9 mouse cellular contexts compared by ENCODE assay signal in genomic region chr6:51211418-51211817, GRCm38 (mm10).
A peak's percentile ranks its signal among the peaks of the same experiment; 100 is the strongest.
DNase-seq lines count a peak whose midpoint lies in the region; ATAC-seq and TF ChIP-seq lines count a peak whose summit lies in the region.
"Had no signal": no experiment of that assay in that cellular context is flagged by ENCODE, and none has a peak within 500 bp of the region (broad histone marks: within the 10 kb centered on the region; RNA-seq: fewer than 3 reads in every experiment).

No protein-coding gene starts in this region.

- ATAC-seq in forebrain, postnatal 0 days = no peak
- no peak for ATAC-seq in midbrain, embryonic 11.5 days (ENCODE audit: low FRiP score)
- no peak for ATAC-seq in midbrain, embryonic 16.5 days
- 0 out of 2 replicates have a peak, but pooled peaks have one; percentile 32 for ATAC-seq in megakaryocyte-erythroid progenitor cell, adult 5-6 weeks (replicated peaks; ENCODE audit: low FRiP score, low TSS enrichment, poor library complexity, severe bottlenecking)

- H3K9me3 ChIP-seq in forebrain, postnatal 0 days (ENCODE audit: low read length) = no peaks in the 10 kb centered on the region
- no peaks in the 10 kb centered on the region for H3K9me3 ChIP-seq in forebrain, embryonic 10.5 days
- H3K9me3 ChIP-seq in midbrain, embryonic 11.5 days (ENCODE audit: control insufficient read depth, low read length) = no peaks in the 10 kb centered on the region
- H3K9me3 ChIP-seq in midbrain, embryonic 16.5 days (replicated peaks; ENCODE audit: control insufficient read depth, low read length, poor library complexity, severe bottlenecking) = no peaks in the 10 kb centered on the region
- H3K9me3 ChIP-seq: limb, embryonic 15.5 days had no signal

- H3K9ac ChIP-seq in forebrain, postnatal 0 days = no peak overlapping the region
- no peak overlapping the region for H3K9ac ChIP-seq in midbrain, embryonic 11.5 days (ENCODE audit: low read length)
- no peak overlapping the region for H3K9ac ChIP-seq in midbrain, embryonic 16.5 days (ENCODE audit: low read depth, low read length)
- H3K9ac ChIP-seq: limb, embryonic 15.5 days had no signal

- H3K36me3 ChIP-seq in forebrain, postnatal 0 days (ENCODE audit: insufficient read depth) = no peaks in the 10 kb centered on the region
- H3K36me3 ChIP-seq in forebrain, embryonic 10.5 days (replicated peaks) = no peaks in the 10 kb centered on the region
- H3K36me3 ChIP-seq in midbrain, embryonic 11.5 days (ENCODE audit: control insufficient read depth, insufficient read depth, low read length) = no peaks in the 10 kb centered on the region
- H3K36me3 ChIP-seq in midbrain, embryonic 16.5 days (ENCODE audit: control insufficient read depth, insufficient read depth, low read length) = no peaks in the 10 kb centered on the region
- H3K36me3 ChIP-seq: limb, embryonic 15.5 days had no signal

- WGBS in forebrain, postnatal 0 days = 51% methylated on average over 7 of the region's 7 CpGs
- 63% methylated on average over 7 of the region's 7 CpGs for WGBS in forebrain, embryonic 10.5 days
- 72% methylated on average over 7 of the region's 7 CpGs for WGBS in midbrain, embryonic 11.5 days
- 64% methylated on average over 7 of the region's 7 CpGs for WGBS in midbrain, embryonic 16.5 days

- H3K4me1 ChIP-seq in forebrain, postnatal 0 days (ENCODE audit: insufficient read depth) = peaks cover 5% of the 10 kb centered on the region; the same call in 1 of the 2 replicates
- peaks cover 17% of the 10 kb centered on the region for H3K4me1 ChIP-seq in forebrain, embryonic 10.5 days
- peaks cover 12% of the 10 kb centered on the region for H3K4me1 ChIP-seq in midbrain, embryonic 11.5 days (ENCODE audit: control insufficient read depth, insufficient read depth, low read length)
- peaks cover 10% of the 10 kb centered on the region for H3K4me1 ChIP-seq in midbrain, embryonic 16.5 days (ENCODE audit: control insufficient read depth, insufficient read depth, low read length)
- peaks cover 13% of the 10 kb centered on the region for H3K4me1 ChIP-seq in embryonic fibroblast, embryonic 13.5 days (ENCODE audit: control insufficient read depth, insufficient read depth, low read length)

- H3K27me3 ChIP-seq in forebrain, postnatal 0 days (ENCODE audit: insufficient read depth, low read length) = no peaks in the 10 kb centered on the region; the same call in 1 of the 2 replicates
- H3K27me3 ChIP-seq in forebrain, embryonic 10.5 days (ENCODE audit: poor library complexity, severe bottlenecking) = peaks cover 23% of the 10 kb centered on the region
- peaks cover 10% of the 10 kb centered on the region for H3K27me3 ChIP-seq in midbrain, embryonic 11.5 days (ENCODE audit: control insufficient read depth, insufficient read depth, low read length)
- H3K27me3 ChIP-seq in midbrain, embryonic 16.5 days (ENCODE audit: control insufficient read depth, insufficient read depth, low read depth, low read length) = no peaks in the 10 kb centered on the region

- H3K4me2 ChIP-seq in forebrain, postnatal 0 days (ENCODE audit: low read depth) = no peak overlapping the region
- H3K4me2 ChIP-seq in midbrain, embryonic 11.5 days = no peak overlapping the region
- no peak overlapping the region for H3K4me2 ChIP-seq in midbrain, embryonic 16.5 days (ENCODE audit: low read length)
- H3K4me2 ChIP-seq: limb, embryonic 15.5 days had no signal

- H3K27ac ChIP-seq in forebrain, postnatal 0 days (ENCODE audit: low read depth, low read length) = no peak overlapping the region
- no peak overlapping the region for H3K27ac ChIP-seq in forebrain, embryonic 10.5 days
- H3K27ac ChIP-seq in midbrain, embryonic 11.5 days (ENCODE audit: low read depth, low read length) = no peak overlapping the region
- H3K27ac ChIP-seq in midbrain, embryonic 16.5 days (ENCODE audit: low read length) = no peak overlapping the region
- H3K27ac ChIP-seq in embryonic fibroblast, embryonic 13.5 days (ENCODE audit: insufficient read depth, low read length) = peak overlapping the region; percentile 38; the same call in 1 of the 2 replicates
- H3K27ac ChIP-seq: limb, embryonic 15.5 days had no signal

- DNase-seq in forebrain, postnatal 0 days = peak; percentile 49
- DNase-seq in forebrain, embryonic 10.5 days (ENCODE audit: extremely low spot score, low spot score) = no peak
- DNase-seq in midbrain, embryonic 11.5 days (ENCODE audit: low spot score, missing footprints) = peak; percentile 74
- DNase-seq in thymus, postnatal 36 days = no peak
- no peak for DNase-seq in urinary bladder, adult 18-20 months (ENCODE audit: low spot score in 2 of 2)

- no peak for TF ChIP-seq POLR2A in embryonic fibroblast, embryonic 13.5 days (IDR thresholded peaks at IDR 0.05; ENCODE audit: low read depth, low read length)

- no peak overlapping the region for H3K4me3 ChIP-seq in forebrain, postnatal 0 days (ENCODE audit: low read depth, low read length)
- no peak overlapping the region for H3K4me3 ChIP-seq in forebrain, embryonic 10.5 days
- no peak overlapping the region for H3K4me3 ChIP-seq in midbrain, embryonic 11.5 days (ENCODE audit: low read depth, low read length)
- H3K4me3 ChIP-seq in midbrain, embryonic 16.5 days (ENCODE audit: low read depth, low read length) = no peak overlapping the region
- H3K4me3 ChIP-seq in embryonic fibroblast, embryonic 13.5 days (ENCODE audit: insufficient read depth, low read length) = no peak overlapping the region
- H3K4me3 ChIP-seq: limb, embryonic 15.5 days had no signal

- peak; percentile 40 for TF ChIP-seq CTCF in forebrain, postnatal 0 days (IDR thresholded peaks at IDR 0.05; ENCODE audit: low read depth)
- TF ChIP-seq CTCF in embryonic fibroblast, embryonic 13.5 days (IDR thresholded peaks at IDR 0.05; ENCODE audit: borderline replicate concordance, insufficient read depth, low read length) = no peak

Comparison
In these comparisons a context has a peak if more than half of its experiments do, and no peak if none do; other contexts are left out.
1. DNase-seq: peak in forebrain, postnatal 0 days (single experiment) and midbrain, embryonic 11.5 days (single experiment); none in forebrain, embryonic 10.5 days (single experiment), thymus, postnatal 36 days (0 of 2) and urinary bladder, adult 18-20 months (0 of 2).